Mouse (Mus musculus) CH12.LX (cell line): ENCODE results near the gene Fam178b.

ENCODE experiments used
- CHD1 ChIP-seq: IDR thresholded peaks from 2 replicates; pipeline ENCODE4 v1.6.1; 2012; ENCODE audit warnings: low read depth, low read length, improper control_type of control experiment, inconsistent platforms
- CHD2 ChIP-seq: IDR thresholded peaks from 2 replicates; pipeline ENCODE4 v1.6.1; 2011; ENCODE audit warnings: low read length, improper control_type of control experiment
- CTCF ChIP-seq, 2 experiments: IDR thresholded peaks in 1 of 2; conservative IDR thresholded peaks in 1 of 2; 2 replicates each; pipeline ENCODE4 v1.5.1; 2011 to 2012; ENCODE audit warnings: low read depth in 2 of 2, low read length in 2 of 2, improper control_type of control experiment in 1 of 2, inconsistent platforms in 1 of 2, mild to moderate bottlenecking in 1 of 2, moderate library complexity in 1 of 2
- ELF1 ChIP-seq: IDR thresholded peaks from 2 replicates; pipeline ENCODE4 v1.6.1; 2014; ENCODE audit warnings: low read depth, mild to moderate bottlenecking, inconsistent platforms, low read length, improper control_type of control experiment
- ETS1 ChIP-seq: conservative IDR thresholded peaks from 2 replicates; pipeline ENCODE4 v1.6.1; 2012; ENCODE audit warnings: low read depth, mild to moderate bottlenecking, inconsistent platforms, low read length, improper control_type of control experiment, moderate library complexity
- HCFC1 ChIP-seq: IDR thresholded peaks from 2 replicates; pipeline ENCODE4 v1.6.1; 2012; ENCODE audit warnings: low read depth, mild to moderate bottlenecking, inconsistent platforms, low read length, improper control_type of control experiment
- MAFK ChIP-seq: IDR thresholded peaks from 2 replicates; pipeline ENCODE4 v1.6.1; 2011; ENCODE audit warnings: low read length, improper control_type of control experiment; ENCODE audit not compliant: insufficient replicate concordance
- MAX ChIP-seq: IDR thresholded peaks from 2 replicates; pipeline ENCODE4 v1.6.1; 2011; ENCODE audit warnings: low read length, improper control_type of control experiment
- MXI1 ChIP-seq: IDR thresholded peaks from 2 replicates; pipeline ENCODE4 v1.6.1; 2011; ENCODE audit warnings: mild to moderate bottlenecking, low read depth, low read length, improper control_type of control experiment
- NELFE ChIP-seq: IDR thresholded peaks from 2 replicates; pipeline ENCODE4 v1.6.1; 2011; ENCODE audit warnings: low read depth, low read length, improper control_type of control experiment
- POLR2A ChIP-seq: IDR thresholded peaks from 2 replicates; pipeline ENCODE4 v1.6.1; 2011; ENCODE audit warnings: low read depth, mild to moderate bottlenecking, improper control_type of control experiment, low read length
- ZNF384 ChIP-seq: IDR thresholded peaks from 2 replicates; pipeline ENCODE4 v1.6.1; 2012; ENCODE audit warnings: low read depth, low read length, improper control_type of control experiment, inconsistent platforms

GRCm38 (mm10) chr1:36568776-36569175 lies 114.2 kb downstream of the Fam178b start:
- no peak for TF ChIP-seq CTCF (conservative IDR thresholded peaks at IDR 0.05 in 1 of 2, IDR thresholded peaks at IDR 0.05 in 1 of 2; ENCODE audit: low read depth in 2 of 2, low read length in 2 of 2)
- no peak for TF ChIP-seq ELF1
- no peak for TF ChIP-seq CHD2
- no peak for TF ChIP-seq POLR2A
- TF ChIP-seq NELFE = no peak
- no peak for TF ChIP-seq MXI1
- no peak for TF ChIP-seq HCFC1
- no peak for TF ChIP-seq ETS1
- TF ChIP-seq MAFK = no peak
- no peak for TF ChIP-seq MAX
- no peak for TF ChIP-seq ZNF384
- no peak for TF ChIP-seq CHD1
